Mouse (Mus musculus): ENCODE measurements around the gene Cd84. TPM values are rescaled to one million over a fixed set of nuclear protein-coding genes. Genes with fewer than 3 reads are reported as not detected.

Cd84 gene
- polyA plus RNA-seq, 1 experiment: 2.4 TPM

DNA sequence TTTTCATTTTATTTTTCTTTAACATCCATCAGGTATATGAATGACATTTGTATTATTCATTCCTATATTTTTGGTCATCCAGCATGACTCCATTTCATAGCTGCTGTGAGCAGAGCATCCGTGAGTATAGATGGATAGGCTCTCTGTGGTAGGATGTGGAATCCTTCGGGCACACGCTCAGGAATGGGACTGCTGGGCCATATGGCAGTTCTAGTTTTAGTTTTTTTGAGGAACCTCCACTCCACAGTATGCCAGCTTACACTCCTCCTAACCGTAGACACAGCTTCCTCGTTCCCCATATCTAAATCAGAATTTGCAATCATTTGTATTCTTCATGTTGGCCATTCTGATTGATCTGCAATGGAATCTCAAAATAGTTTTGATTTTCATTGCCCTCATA, 83.3 kb downstream of the Cd84 start:
- no peaks in the 10 kb centered on the region for H3K4me1 ChIP-seq (ENCODE audit: control insufficient read depth, insufficient read depth, low read length)
- no peak for TF ChIP-seq POLR2A (IDR thresholded peaks at IDR 0.05; ENCODE audit: extremely low read depth, insufficient read depth, low read length)
- no peak for TF ChIP-seq CTCF (IDR thresholded peaks at IDR 0.05; ENCODE audit: extremely low read depth, insufficient read depth, low read length)
- H3K27ac ChIP-seq (ENCODE audit: insufficient read depth, low read length): no peak overlapping the region
- H3K4me3 ChIP-seq (ENCODE audit: insufficient read depth, low read length): no peak overlapping the region

GRCm38 (mm10) chr1:171924900-171925299, 85.4 kb downstream of the Cd84 start:
- H3K4me3 ChIP-seq (ENCODE audit: insufficient read depth, low read length): no peak overlapping the region
- H3K27ac ChIP-seq (ENCODE audit: insufficient read depth, low read length): no peak overlapping the region; the same call in 1 of the 2 replicates
- H3K4me1 ChIP-seq (ENCODE audit: control insufficient read depth, insufficient read depth, low read length): no peaks in the 10 kb centered on the region
- TF ChIP-seq POLR2A (IDR thresholded peaks at IDR 0.05; ENCODE audit: extremely low read depth, insufficient read depth, low read length): no peak
- no peak for TF ChIP-seq CTCF (IDR thresholded peaks at IDR 0.05; ENCODE audit: extremely low read depth, insufficient read depth, low read length)

GRCm38 (mm10) chr1:171933851-171934250, 94.4 kb downstream of the Cd84 start:
- H3K4me1 ChIP-seq (ENCODE audit: control insufficient read depth, insufficient read depth, low read length): no peaks in the 10 kb centered on the region
- no peak overlapping the region for H3K4me3 ChIP-seq (ENCODE audit: insufficient read depth, low read length)
- TF ChIP-seq CTCF (IDR thresholded peaks at IDR 0.05; ENCODE audit: extremely low read depth, insufficient read depth, low read length): no peak
- TF ChIP-seq POLR2A (IDR thresholded peaks at IDR 0.05; ENCODE audit: extremely low read depth, insufficient read depth, low read length): no peak
- no peak overlapping the region for H3K27ac ChIP-seq (ENCODE audit: insufficient read depth, low read length)

DNA sequence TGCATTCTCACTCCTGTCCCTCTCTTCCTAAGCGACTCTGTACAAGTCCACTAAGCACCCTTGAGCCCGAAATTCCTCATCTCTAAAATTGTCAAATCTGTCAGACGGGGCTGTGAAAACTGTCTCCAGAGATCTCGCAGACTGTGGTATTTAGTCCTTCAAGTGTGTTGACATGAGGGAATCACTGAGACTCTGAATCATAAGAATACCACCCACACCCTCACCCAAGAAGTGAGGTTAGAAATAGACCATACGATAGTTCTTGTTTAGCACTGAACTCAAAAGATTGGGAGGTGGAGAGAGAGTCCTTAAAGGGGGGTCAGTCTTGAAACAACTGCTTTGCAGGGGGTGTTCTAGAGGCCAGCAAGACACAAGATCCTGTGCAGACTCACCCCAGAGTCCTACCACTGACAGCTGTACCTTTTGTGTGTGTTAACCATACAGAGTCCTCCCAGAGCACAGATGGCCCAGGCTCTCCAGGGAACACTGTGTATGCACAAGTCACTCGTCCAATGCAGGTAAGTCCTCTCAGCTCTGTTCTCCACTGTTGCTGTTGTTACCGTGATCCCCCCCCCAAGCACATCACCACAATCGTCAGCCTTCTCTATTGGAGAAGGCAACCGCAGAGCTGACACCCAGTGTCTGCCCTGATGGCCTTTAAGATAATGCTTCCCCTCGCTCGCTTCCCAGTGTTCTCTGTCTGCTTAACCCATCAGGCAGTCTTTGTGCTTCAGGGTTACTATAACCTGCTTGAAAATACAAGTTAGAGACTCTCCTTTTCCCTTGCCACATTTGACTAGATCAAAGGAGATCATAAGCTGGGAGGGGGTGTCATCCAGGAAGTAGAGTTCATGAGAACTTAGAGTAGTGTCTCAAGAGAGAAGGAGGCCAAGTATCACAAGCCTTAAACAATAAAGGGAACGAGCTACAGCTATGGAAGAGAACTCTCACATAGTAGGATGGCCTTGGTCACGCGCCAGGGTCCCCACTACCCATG, 99.8 kb downstream of the Cd84 start:
- no peak for TF ChIP-seq CTCF (IDR thresholded peaks at IDR 0.05; ENCODE audit: extremely low read depth, insufficient read depth, low read length)
- no peak for TF ChIP-seq POLR2A (IDR thresholded peaks at IDR 0.05; ENCODE audit: extremely low read depth, insufficient read depth, low read length)
- no peak overlapping the region for H3K27ac ChIP-seq (ENCODE audit: insufficient read depth, low read length)
- H3K4me1 ChIP-seq (ENCODE audit: control insufficient read depth, insufficient read depth, low read length): no peaks in the 10 kb centered on the region; the same call in 1 of the 2 replicates
- H3K4me3 ChIP-seq (ENCODE audit: insufficient read depth, low read length): no peak overlapping the region

Other genes with a start within 250 kb of the Cd84 start
- gene Ly9, start 232.3 kb upstream of the Cd84 start, polyA plus RNA-seq (2012; rRNA removed): 0.26 and 0.27 TPM in 2 replicates
- gene Slamf7, start 186.7 kb upstream of the Cd84 start, polyA plus RNA-seq (2012; rRNA removed): 0.02 and 0.06 TPM in 2 replicates
- gene Cd48, start 157.7 kb upstream of the Cd84 start, polyA plus RNA-seq (2012; rRNA removed): 1.6 and 1.8 TPM in 2 replicates
- gene Slamf1, start 72.6 kb upstream of the Cd84 start, polyA plus RNA-seq (2012; rRNA removed): 0.21 and 0.23 TPM in 2 replicates
- 0.15 and 0.19 TPM in 2 replicates for gene Gm10521, start 56.0 kb downstream of the Cd84 start, polyA plus RNA-seq (2012; rRNA removed)
- 0.21 and 0.78 TPM in 2 replicates for gene Slamf6, start 77.8 kb downstream of the Cd84 start, polyA plus RNA-seq (2012; rRNA removed)
- 7.5 and 8.7 TPM in 2 replicates for gene Vangl2, start 188.7 kb downstream of the Cd84 start, polyA plus RNA-seq (2012; rRNA removed)
- 0.52 and 0.57 TPM in 2 replicates for gene Nhlh1, start 217.9 kb downstream of the Cd84 start, polyA plus RNA-seq (2012; rRNA removed)
- 104 and 105 TPM in 2 replicates for gene Copa, start 242.8 kb downstream of the Cd84 start, polyA plus RNA-seq (2012; rRNA removed)
- 89.5 and 90.6 TPM in 2 replicates for gene Ncstn, start 243.1 kb downstream of the Cd84 start, polyA plus RNA-seq (2012; rRNA removed)